Mouse (Mus musculus): ENCODE results near the gene Kxd1. TPM values are rescaled to one million over a fixed set of nuclear protein-coding genes. Genes with fewer than 3 reads are reported as not detected.
"Not testable (repeated sequence)": the region's sequence is repeated elsewhere in the genome, so short reads cannot be mapped to it uniquely, and the experiment has no call there.

Kxd1 gene
- polyA plus RNA-seq, 2 experiments from 2014 or later = 176 to 180 TPM

GRCm38 (mm10) chr8:70512253-70512903, 15.4 kb downstream of the Kxd1 start:
- peak; percentile 30 for ATAC-seq

GRCm38 (mm10) chr8:70511770-70512169, 16.0 kb downstream of the Kxd1 start:
- no peak for ATAC-seq

GRCm38 (mm10) chr8:70511174-70511573, 16.6 kb downstream of the Kxd1 start:
- not testable (repeated sequence) for ATAC-seq

GRCm38 (mm10) chr8:70510228-70510915, 17.4 kb downstream of the Kxd1 start, which contains the start of gene Uba52:
Gene Uba52, minus strand, starts transcription at chr8:70510801.
- peak; percentile 73 for ATAC-seq

GRCm38 (mm10) chr8:70509281-70509952, 18.3 kb downstream of the Kxd1 start:
- no peak for ATAC-seq

- ATAC-seq = no peak
Measured at GRCm38 (mm10) chr8:70507027-70507393, 20.7 kb downstream of the Kxd1 start.

- peak; percentile 51 for ATAC-seq
Measured at GRCm38 (mm10) chr8:70506328-70507026, 21.3 kb downstream of the Kxd1 start, which contains the start of gene Rex1bd. Gene Rex1bd, minus strand, starts transcription at chr8:70506752.

GRCm38 (mm10) chr8:70505698-70506327, 21.9 kb downstream of the Kxd1 start:
- peak; percentile 4 for ATAC-seq

GRCm38 (mm10) chr8:70504851-70505250, 22.9 kb downstream of the Kxd1 start:
- no peak for ATAC-seq

GRCm38 (mm10) chr8:70504291-70504716, 23.5 kb downstream of the Kxd1 start:
- ATAC-seq = no peak

- no peak for ATAC-seq
Measured at GRCm38 (mm10) chr8:70503062-70503750, 24.6 kb downstream of the Kxd1 start.

GRCm38 (mm10) chr8:70502540-70502939, 25.2 kb downstream of the Kxd1 start:
- ATAC-seq = no peak

- no peak for ATAC-seq
Measured at GRCm38 (mm10) chr8:70501820-70502529, 25.8 kb downstream of the Kxd1 start.

GRCm38 (mm10) chr8:70500386-70501301, 27.1 kb downstream of the Kxd1 start:
- peak; percentile 40 for ATAC-seq

GRCm38 (mm10) chr8:70495771-70496062, 32.0 kb downstream of the Kxd1 start:
- no peak for ATAC-seq

- no peak for ATAC-seq
Measured at GRCm38 (mm10) chr8:70495001-70495770, 32.6 kb downstream of the Kxd1 start.

- ATAC-seq = no peak
Measured at GRCm38 (mm10) chr8:70494416-70494945, 33.3 kb downstream of the Kxd1 start.

GRCm38 (mm10) chr8:70493692-70494415, 33.9 kb downstream of the Kxd1 start:
- ATAC-seq = no peak

Data from activated CD4-positive, CD25-positive, alpha-beta regulatory T cell, adult 4 months (primary cell).